Mouse (Mus musculus) erythroblast, embryonic 14.5 days (primary cell): Measurements from ENCODE around the gene Zfp366.

Source experiments
- GATA1 ChIP-seq: IDR thresholded peaks from 2 replicates; pipeline ENCODE4 v1.6.1; 2012; ENCODE audit warnings: low read length, inconsistent platforms, mixed read lengths
- TAL1 ChIP-seq: IDR thresholded peaks from 3 replicates; pipeline ENCODE4 v1.6.1; 2012; ENCODE audit warnings: low read length, inconsistent platforms, mixed read lengths

DNA sequence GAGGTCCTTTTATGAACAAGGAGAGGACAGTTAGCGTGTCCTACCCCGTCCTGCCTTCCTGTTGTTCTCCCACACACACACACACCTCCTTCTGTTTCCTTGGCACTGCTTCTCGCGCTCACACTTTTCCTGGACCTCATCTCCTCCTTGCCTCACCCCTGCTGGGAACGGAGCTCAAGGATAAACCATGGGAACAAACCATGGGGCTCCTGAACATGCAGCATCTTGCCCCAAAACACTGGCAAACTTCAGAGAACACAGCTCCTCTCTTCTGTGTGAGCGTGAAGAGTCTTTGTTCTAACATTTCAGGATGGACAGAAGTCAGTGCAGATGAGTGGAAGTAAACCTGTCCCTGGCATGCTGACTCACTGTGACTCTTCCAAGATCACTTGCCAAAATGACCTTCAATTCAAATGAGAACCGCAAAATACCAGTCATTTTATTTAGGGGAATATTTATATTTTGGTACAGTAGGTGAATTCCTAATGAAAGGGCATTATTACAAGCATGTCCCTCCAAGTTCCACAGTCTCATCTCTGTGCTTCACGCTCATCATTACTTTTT is 38.8 kb downstream of the Zfp366 start:
- TF ChIP-seq GATA1 (no peak), TAL1 (no peak)
